Mouse (Mus musculus) embryo, embryonic 11 days (tissue): ENCODE results near the gene Sf3b3.

Experiments
- DNase-seq: peaks from one replicate; pipeline ENCODE4 v3.0.0-alpha.2; 2015

Sf3b3 gene

GRCm38 (mm10) chr8:110847171-110847549, 573 bp upstream of the Sf3b3 start:
- DNase-seq, result no peak

- peak; percentile 30 for DNase-seq
These were observed 674 bp downstream of the Sf3b3 start for GRCm38 (mm10) chr8:110845821-110846404.

- no peak for DNase-seq
These were observed 1.6 kb downstream of the Sf3b3 start for GRCm38 (mm10) chr8:110844941-110845340.

GRCm38 (mm10) chr8:110843207-110843606, 3.4 kb downstream of the Sf3b3 start:
- no peak for DNase-seq

- no peak for DNase-seq
These were observed 4.5 kb downstream of the Sf3b3 start for GRCm38 (mm10) chr8:110842012-110842574.

- no peak for DNase-seq
These were observed 14.6 kb downstream of the Sf3b3 start for GRCm38 (mm10) chr8:110831956-110832355.

GRCm38 (mm10) chr8:110828511-110828910, 18.1 kb downstream of the Sf3b3 start:
- no peak for DNase-seq

- DNase-seq, result no peak
These were observed 21.7 kb downstream of the Sf3b3 start for GRCm38 (mm10) chr8:110824861-110825260.

- DNase-seq, result no peak
These were observed 24.6 kb downstream of the Sf3b3 start for GRCm38 (mm10) chr8:110821960-110822359.

GRCm38 (mm10) chr8:110820257-110820656, 26.3 kb downstream of the Sf3b3 start:
- no peak for DNase-seq

- DNase-seq, result no peak
These were observed 28.0 kb downstream of the Sf3b3 start for GRCm38 (mm10) chr8:110818593-110818992.

GRCm38 (mm10) chr8:110816990-110817389, 29.6 kb downstream of the Sf3b3 start:
- DNase-seq, result no peak

GRCm38 (mm10) chr8:110815308-110815707, 31.3 kb downstream of the Sf3b3 start:
- DNase-seq, result no peak

- DNase-seq, result no peak
These were observed 33.3 kb downstream of the Sf3b3 start for GRCm38 (mm10) chr8:110813081-110813812.

- DNase-seq, result no peak
These were observed 34.1 kb downstream of the Sf3b3 start for GRCm38 (mm10) chr8:110812349-110813080.

- no peak for DNase-seq
These were observed 34.8 kb downstream of the Sf3b3 start for GRCm38 (mm10) chr8:110811793-110812192.

- no peak for DNase-seq
These were observed 35.5 kb downstream of the Sf3b3 start for GRCm38 (mm10) chr8:110811116-110811515.

- no peak for DNase-seq
These were observed 36.0 kb downstream of the Sf3b3 start for GRCm38 (mm10) chr8:110810481-110811065.

- DNase-seq, result no peak
These were observed 36.8 kb downstream of the Sf3b3 start for GRCm38 (mm10) chr8:110809831-110810230.

- DNase-seq, result peak; percentile 57
These were observed 37.8 kb downstream of the Sf3b3 start for GRCm38 (mm10) chr8:110808495-110809472.

GRCm38 (mm10) chr8:110806146-110806545, 40.4 kb downstream of the Sf3b3 start:
- no peak for DNase-seq

- DNase-seq, result no peak
These were observed 40.9 kb downstream of the Sf3b3 start, which contains the start of gene Il34 for GRCm38 (mm10) chr8:110805669-110806068. Gene Il34, minus strand, starts transcription at chr8:110805924.
